Mouse (Mus musculus): ENCODE data around the gene Tcaf2. TPM values are rescaled to one million over a fixed set of nuclear protein-coding genes. Genes with fewer than 3 reads are reported as not detected.

Tcaf2 gene
- polyA plus RNA-seq, 1 experiment from 2014 or later, result 0.23 TPM

Other genes with a start within 250 kb of the Tcaf2 start
- gene Tas2r143, start 245.0 kb downstream of the Tcaf2 start, polyA plus RNA-seq (2015; fragmentation: Nextera tagmentation; extraction: Ambion mirVana), result not detected in 2 replicates
- not detected in 2 replicates for gene Tas2r135, start 239.8 kb downstream of the Tcaf2 start, polyA plus RNA-seq (2015; fragmentation: Nextera tagmentation; extraction: Ambion mirVana)
- not detected in 2 replicates for gene Tas2r126, start 210.7 kb downstream of the Tcaf2 start, polyA plus RNA-seq (2015; fragmentation: Nextera tagmentation; extraction: Ambion mirVana)
- gene Olfr458, start 180.1 kb downstream of the Tcaf2 start, polyA plus RNA-seq (2015; fragmentation: Nextera tagmentation; extraction: Ambion mirVana), result not detected in 2 replicates
- gene Olfr457, start 168.9 kb downstream of the Tcaf2 start, polyA plus RNA-seq (2015; fragmentation: Nextera tagmentation; extraction: Ambion mirVana), result not detected in 2 replicates
- not detected in 2 replicates for gene Olfr456, start 158.0 kb downstream of the Tcaf2 start, polyA plus RNA-seq (2015; fragmentation: Nextera tagmentation; extraction: Ambion mirVana)
- not detected in 2 replicates for gene Olfr455, start 97.7 kb downstream of the Tcaf2 start, polyA plus RNA-seq (2015; fragmentation: Nextera tagmentation; extraction: Ambion mirVana)
- gene Tcaf3, start 47.6 kb downstream of the Tcaf2 start, polyA plus RNA-seq (2015; fragmentation: Nextera tagmentation; extraction: Ambion mirVana), result not detected in 2 replicates
- 4.7 TPM in 2 replicates for gene Tcaf1, start 64.8 kb upstream of the Tcaf2 start, polyA plus RNA-seq (2015; fragmentation: Nextera tagmentation; extraction: Ambion mirVana)
- not detected in 2 replicates for gene Olfr453, start 94.1 kb upstream of the Tcaf2 start, polyA plus RNA-seq (2015; fragmentation: Nextera tagmentation; extraction: Ambion mirVana)
- gene Olfr38, start 111.2 kb upstream of the Tcaf2 start, polyA plus RNA-seq (2015; fragmentation: Nextera tagmentation; extraction: Ambion mirVana), result not detected in 2 replicates
- gene Olfr452, start 139.8 kb upstream of the Tcaf2 start, polyA plus RNA-seq (2015; fragmentation: Nextera tagmentation; extraction: Ambion mirVana), result not detected in 2 replicates
- not detected in 2 replicates for gene Olfr450, start 166.7 kb upstream of the Tcaf2 start, polyA plus RNA-seq (2015; fragmentation: Nextera tagmentation; extraction: Ambion mirVana)
- gene Olfr449, start 189.1 kb upstream of the Tcaf2 start, polyA plus RNA-seq (2015; fragmentation: Nextera tagmentation; extraction: Ambion mirVana), result not detected in 2 replicates
- not detected in 2 replicates for gene Olfr448, start 245.2 kb upstream of the Tcaf2 start, polyA plus RNA-seq (2015; fragmentation: Nextera tagmentation; extraction: Ambion mirVana)

All from liver, embryonic 15.5 days (tissue).